Mouse (Mus musculus) liver, adult 2 months (tissue): ENCODE measurements around the gene Nrip1.
"Not testable (repeated sequence)": the region's sequence is repeated elsewhere in the genome, so short reads cannot be mapped to it uniquely, and the experiment has no call there.

Experiments used
- CTCF ChIP-seq: fragments of 200-500 bp; IDR thresholded peaks from 2 replicates; pipeline ENCODE4 v1.5.1; 2011; ENCODE audit warnings: low read depth, low read length, control low read depth
- POLR2A ChIP-seq: fragments of 200-500 bp; IDR thresholded peaks from 2 replicates; pipeline ENCODE4 v1.6.1; 2011; ENCODE audit warnings: low read length, control low read depth; ENCODE audit not compliant: insufficient read depth; ENCODE audit errors: extremely low read depth

- TF ChIP-seq CTCF, POLR2A: not testable (repeated sequence)
Observed at GRCm38 (mm10) chr16:76403305-76403704, 29.7 kb upstream of the Nrip1 start.
